Mouse (Mus musculus) left cerebral cortex, adult 8-10 months (tissue): ENCODE data around the gene Sh2d3c. TPM values are rescaled to one million over a fixed set of nuclear protein-coding genes. Genes with fewer than 3 reads are reported as not detected.

Source experiments
- DNase-seq, 2 experiments: peaks; one replicate each; pipeline ENCODE4 v3.0.0; 2022; ENCODE audit warnings: low spot score in 2 of 2
- total RNA-seq, 4 experiments: library from RNA; stranded (reverse); gene quantifications; 2 replicates each; pipeline ENCODE4 v1.2.4; 2022

Gene Sh2d3c
- total RNA-seq, 4 experiments from 2014 or later: 29.5 to 37.8 (median 33.5) TPM

DNA sequence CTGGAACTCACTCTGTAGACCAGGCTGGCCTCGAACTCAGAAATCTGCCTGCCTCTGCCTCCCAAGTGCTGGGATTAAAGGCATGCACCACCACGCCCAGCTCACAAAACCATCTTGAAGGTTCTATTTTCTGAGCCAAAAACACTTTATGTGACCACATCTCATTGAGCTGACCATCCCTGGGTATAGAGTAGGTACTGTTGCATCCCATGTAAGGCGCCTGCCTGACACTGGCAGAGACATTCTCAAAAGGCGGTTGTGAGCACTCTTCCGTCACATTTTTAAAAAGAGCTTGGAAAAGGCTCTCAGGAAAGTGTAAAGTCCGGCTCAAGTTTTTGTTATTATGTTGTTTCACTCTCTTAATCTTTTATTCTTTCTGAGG is 35.8 kb downstream of the Sh2d3c start:
- DNase-seq: no peak

GRCm38 (mm10) chr2:32757056-32757845 is 36.4 kb downstream of the Sh2d3c start, which contains the start of gene Tor2a:
TSS of gene Tor2a (plus strand) at chr2:32757234.
- peak; percentile 87 to 96 for DNase-seq

DNA sequence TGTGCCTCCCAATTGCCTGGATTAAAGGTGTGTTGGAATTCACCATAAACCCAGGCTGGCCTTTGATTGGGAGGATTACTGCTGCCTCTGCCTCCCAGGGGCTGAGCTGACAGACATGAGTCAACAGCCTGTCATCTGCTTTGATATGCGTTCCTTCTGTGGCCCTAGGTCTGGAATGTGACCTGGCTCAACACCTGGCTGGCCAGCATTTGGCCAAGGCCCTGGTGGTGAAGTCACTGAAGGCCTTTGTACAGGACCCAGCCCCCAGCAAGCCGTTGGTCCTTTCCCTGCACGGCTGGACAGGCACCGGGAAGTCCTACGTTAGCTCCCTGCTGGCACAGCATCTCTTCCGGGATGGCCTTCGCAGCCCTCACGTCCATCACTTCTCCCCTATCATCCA is 37.6 kb downstream of the Sh2d3c start:
- no peak for DNase-seq

GRCm38 (mm10) chr2:32759001-32759400 is 38.1 kb downstream of the Sh2d3c start:
- DNase-seq: no peak

- no peak for DNase-seq
Observed at GRCm38 (mm10) chr2:32761361-32761760, 40.5 kb downstream of the Sh2d3c start.

- no peak for DNase-seq
Observed at GRCm38 (mm10) chr2:32761859-32762258, 41.0 kb downstream of the Sh2d3c start.

DNA sequence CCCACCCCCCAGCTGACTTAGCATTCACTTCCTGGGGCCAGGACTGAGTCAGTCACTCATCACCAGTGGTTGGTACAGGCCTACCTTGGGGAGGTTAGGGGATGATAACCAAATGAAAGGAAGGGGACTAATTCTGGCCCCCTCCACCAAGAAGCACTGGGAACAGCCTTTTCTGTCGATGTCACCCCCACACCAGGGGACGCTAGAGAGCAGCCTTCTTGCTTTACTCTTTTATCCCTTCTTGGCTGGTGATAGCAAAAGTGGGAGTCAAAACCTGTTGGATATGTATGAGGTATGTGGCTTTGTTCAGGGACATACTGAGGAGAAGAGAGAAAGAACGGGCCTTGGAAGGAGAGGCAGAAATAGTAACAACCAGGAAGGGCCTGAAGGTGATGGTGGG is 42.5 kb downstream of the Sh2d3c start:
- DNase-seq: no peak

GRCm38 (mm10) chr2:32767241-32767640 is 46.4 kb downstream of the Sh2d3c start:
- DNase-seq: no peak

DNA sequence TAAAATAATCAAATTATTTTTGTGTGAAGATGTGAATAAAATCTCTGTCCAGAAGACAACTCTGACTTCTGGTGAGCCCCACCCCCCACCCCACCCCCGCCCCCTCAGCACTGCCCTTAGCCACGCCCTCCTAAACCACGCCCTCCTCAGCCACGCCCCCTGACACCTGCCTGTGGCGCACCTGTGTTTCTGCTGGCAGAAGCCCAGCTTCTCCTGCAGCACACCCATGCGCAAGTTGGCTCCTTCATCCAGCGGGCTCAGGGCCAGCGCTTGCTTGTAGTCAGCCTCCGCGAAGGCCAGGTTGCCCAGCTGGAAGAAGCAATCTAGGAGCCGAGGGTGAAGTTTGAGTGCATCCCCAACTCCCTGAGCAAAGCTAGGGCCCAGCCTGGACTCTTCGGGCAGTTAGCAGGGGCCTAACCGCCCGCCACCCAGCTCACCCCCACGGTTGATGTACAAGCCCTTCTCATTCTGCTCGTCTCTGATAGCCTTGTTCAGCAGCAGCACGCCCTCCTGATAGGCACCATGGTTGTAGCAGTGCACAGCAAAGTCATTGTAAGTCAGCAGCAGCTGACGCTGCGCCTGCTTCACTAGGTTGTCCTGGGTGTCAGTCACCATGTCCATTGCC is 47.9 kb downstream of the Sh2d3c start:
- DNase-seq: no peak

DNA sequence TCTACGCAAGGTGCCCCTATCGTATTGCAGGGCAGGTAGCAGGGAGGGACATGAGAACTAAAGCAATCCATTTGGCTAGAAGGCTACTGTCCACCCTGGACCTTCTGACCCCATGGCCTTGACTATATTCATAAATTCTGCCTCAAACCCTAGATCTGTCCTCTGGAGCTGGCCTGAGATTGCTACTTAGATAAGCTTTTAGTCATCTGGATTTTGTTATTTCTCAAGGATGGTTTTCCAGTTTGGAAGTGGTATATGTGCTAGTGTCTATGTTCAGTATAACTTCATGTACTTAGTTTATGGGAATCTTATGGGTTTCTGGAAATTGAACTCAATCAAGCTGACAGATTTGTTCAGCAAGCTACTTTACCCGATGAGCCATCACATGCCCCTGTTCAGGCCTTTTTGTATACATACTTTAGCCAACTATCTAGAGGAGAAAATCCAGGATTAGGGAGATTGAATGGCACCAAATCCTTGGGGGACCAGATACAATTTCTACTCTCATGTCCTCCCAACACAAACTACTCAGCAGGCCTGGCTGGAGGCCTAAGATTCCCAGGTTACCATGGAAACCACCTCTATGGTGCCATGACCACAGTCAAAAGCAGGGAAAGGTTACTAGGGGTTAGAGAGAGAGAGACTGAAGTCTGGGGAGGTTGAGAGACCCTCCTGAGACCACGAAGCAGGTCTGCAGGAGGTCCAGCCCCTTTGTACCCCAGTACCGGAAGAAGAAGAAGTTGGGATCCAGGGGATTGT is 48.7 kb downstream of the Sh2d3c start:
- DNase-seq: no peak

DNA sequence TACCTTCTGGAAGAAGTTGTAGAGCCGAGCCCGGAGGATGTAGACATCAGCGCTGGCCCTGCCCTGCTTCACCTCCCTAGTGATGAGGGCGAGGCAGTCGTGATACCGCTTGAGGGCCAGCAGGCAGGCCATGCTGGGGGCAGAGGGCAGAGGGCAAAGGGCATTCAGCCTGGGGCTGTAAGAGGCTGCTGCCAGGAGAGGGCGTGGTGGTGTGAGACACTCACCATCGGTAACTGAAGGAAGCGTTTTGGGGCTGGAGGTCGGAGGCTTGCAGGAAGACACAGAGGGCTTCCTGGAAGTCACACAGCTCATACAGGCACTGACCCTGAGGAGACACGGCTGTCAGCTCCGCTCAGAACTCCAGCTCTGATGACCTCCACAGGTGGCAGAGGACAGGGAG is 51.0 kb downstream of the Sh2d3c start:
- no peak for DNase-seq

DNA sequence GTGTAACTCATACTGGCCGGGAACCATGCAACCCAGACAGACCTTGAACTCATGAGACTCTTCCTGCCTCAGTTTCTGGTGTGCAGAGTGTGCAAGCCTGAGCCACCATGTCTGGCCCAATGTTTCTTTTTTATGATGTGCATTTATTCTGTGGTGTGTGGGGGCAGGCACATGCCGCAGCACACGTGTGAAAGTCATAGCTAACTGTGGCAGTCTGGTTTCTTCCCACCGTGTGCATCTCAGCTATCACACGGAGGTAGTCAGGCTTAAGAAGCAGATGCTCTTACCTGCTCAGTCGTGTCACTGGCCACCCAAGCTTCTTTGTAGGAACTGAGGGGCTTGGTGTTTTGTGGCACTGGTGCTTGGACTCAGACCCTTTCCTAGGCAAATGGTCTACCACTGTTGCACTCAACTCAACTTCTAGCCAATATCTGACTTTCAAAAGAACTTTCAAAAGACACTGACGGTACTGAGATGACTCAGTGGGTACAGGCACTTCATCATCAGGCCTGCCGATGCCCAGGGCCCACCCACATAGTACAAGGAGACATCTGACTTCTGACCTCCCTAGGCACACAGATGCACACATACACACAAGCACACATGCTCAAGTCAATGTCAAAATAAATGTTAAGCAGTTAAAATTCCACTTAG is 51.9 kb downstream of the Sh2d3c start:
- DNase-seq: no peak

GRCm38 (mm10) chr2:32775359-32776074 is 54.7 kb downstream of the Sh2d3c start, which contains the start of the genes Ttc16 and Ptrh1:
TSS of gene Ttc16 (minus strand) at chr2:32775633.
TSS of gene Ptrh1 (plus strand) at chr2:32775786.
- peak; percentile 96 to 97 for DNase-seq

DNA sequence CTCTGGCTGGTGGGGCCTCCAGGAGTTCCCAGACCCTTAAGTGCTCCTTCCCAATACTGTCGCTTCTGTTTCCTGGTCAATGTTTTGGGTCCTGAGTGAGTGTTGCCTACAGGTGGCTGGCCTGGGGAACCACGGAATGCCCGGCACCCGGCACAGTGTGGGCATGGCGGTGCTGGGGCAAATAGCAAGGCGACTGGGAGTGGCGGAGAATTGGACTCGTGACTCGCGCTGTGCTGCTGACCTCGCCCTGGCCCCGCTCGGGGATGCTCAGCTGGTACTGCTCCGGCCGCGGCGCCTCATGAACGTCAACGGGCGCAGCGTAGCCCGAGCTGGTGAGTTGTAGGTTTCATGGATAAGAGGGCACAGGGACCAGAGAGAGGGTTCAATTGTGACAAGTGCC is 55.3 kb downstream of the Sh2d3c start:
- no peak for DNase-seq

DNA sequence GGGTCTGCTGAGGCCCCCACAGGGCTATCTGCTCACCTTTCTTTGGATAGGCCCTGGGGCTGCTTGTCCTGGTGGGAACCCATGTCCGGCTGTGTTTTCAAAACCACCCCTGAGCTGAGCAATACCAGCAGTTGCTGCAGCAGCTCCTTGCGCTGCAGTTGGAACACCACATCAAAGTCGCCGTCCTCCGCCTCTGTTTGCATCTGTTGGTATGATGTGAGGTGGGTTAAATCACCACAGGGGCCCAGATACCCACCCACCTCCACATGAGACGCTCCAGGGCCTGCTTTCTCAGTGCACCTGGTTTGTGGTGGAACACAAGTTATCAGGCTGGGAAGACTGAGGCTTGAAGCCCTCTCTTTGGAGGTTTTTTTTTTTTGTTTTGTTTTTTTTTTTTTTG is 57.2 kb downstream of the Sh2d3c start:
- no peak for DNase-seq

DNA sequence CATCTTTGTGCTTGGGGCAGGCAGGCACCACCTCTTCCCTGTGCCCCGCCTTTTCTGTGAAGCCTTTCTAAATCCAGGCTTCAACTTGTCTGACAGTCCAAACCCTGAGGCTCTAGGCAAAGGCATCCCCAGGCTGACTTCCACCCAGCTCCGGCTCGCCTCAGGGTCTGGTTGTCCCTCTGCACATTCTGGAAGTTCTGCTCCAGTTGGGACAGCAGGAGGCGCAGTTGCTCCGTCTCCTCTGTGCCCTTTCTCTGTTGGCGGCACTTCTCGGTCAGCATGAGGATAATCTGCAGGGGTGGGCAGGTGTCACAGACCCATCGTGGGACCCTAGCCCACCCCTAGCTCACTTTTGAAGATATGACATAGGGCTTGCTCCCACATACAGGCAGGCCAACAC is 58.3 kb downstream of the Sh2d3c start:
- peak in 1 of 2 experiments; percentile 56 for DNase-seq

DNA sequence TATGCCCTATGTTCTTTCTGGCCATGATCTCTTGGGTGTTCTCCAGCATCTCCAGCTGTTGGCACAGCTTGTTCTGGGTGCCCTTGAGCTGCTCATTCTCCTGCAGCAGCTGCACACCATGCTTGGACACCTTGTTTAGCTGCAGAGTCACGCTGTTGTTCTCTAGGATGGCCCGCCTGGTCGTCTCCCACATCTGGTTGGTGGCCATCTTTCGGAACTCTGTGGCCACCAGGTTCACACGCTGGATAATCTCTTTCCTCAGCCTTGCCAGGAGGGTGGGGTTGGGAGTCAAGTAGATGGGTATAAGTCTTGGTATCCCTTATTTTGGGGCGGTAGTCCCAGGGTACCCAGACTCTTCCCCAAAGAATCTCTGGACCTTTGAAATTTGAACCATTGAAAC is 58.9 kb downstream of the Sh2d3c start:
- DNase-seq: no peak

DNA sequence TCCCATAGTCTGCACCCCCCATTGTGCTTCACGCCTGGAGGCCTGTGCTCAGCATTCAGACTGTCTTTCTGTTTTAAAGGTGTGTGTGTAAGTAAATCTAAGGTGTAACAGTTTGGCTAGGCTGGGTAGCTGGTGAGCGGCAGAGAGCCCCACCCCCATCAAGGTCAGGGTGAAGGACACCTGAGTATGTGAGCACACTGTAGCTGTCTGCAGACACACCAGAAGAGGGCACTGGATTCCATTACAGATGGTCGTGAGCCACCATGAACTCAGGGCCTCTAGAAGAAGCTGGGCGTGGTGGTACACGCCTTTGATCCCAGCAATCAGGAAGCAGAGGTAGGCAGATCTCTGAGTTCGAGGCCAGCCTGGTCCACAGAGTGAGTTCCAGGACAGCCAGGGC is 60.9 kb downstream of the Sh2d3c start:
- no peak for DNase-seq

GRCm38 (mm10) chr2:32784048-32784681 is 63.3 kb downstream of the Sh2d3c start, which contains the start of gene Cfap157:
TSS of gene Cfap157 (minus strand) at chr2:32784428.
- no peak for DNase-seq

DNA sequence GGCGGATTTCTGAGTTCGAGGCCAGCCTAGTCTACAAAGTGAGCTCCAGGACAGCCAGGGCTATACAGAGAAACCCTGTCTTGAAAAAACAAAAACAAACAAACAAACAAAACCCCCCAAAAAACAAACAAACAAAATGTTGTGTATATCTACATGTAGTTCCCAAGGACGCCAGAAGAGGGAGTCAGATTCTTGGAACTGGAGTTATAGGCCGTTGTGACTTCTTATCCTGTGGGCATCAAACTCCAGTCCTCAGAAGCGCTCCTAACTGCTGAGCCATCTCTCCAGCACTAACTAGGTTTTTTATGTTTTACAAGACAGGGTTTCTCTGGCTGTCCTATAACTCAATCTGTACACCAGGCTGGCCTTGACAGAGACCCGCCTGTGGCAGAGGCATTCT is 66.3 kb downstream of the Sh2d3c start:
- DNase-seq: no peak
